In the genomic region with DNA sequence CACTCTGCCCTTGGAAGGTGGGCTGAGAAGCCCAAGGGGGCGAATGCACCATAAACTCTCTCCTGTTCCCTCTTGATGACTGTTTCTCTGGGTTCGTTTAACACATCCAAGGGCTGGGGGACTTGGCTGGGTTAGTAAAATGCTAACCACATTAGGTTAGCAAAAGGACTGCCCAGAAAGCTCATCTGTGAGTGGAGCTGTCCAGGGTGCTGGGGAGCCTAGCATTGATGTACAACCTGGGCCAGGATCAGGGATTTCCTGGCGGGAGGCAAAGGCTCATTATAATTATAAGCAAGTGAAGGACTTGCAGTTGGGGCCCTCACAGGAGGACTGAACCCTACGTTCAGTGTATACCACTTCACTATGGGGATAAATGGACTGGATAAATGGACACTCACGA, we compare ENCODE assay signal across 10 mouse cellular contexts.
DNase-seq lines count a peak whose midpoint lies in the region; ATAC-seq lines count a peak whose summit lies in the region.
"Had no signal": no experiment of that assay in that cellular context is flagged by ENCODE, and none has a peak within 500 bp of the region (broad histone marks: within the 10 kb centered on the region; RNA-seq: fewer than 3 reads in every experiment).

No protein-coding gene starts in this region.

- DNase-seq in hindbrain, embryonic 14.5 days (ENCODE audit: low spot score): peak; percentile 47
- DNase-seq in A20 (ENCODE audit: low read depth, low spot score): peak; percentile 8
- peak; percentile 21 for DNase-seq in adrenal gland, adult 2 months
- DNase-seq in kidney, postnatal 36 days: peak; percentile 27 to 77
- no peak for DNase-seq in right cerebral cortex, postnatal 25 days
- DNase-seq in layer of hippocampus, adult 8-10 months (ENCODE audit: low spot score in 2 of 2): no peak

- 0 out of 2 replicates have a peak, but pooled peaks cover 9% of the 10 kb centered on the region for H3K9me3 ChIP-seq in hindbrain, embryonic 14.5 days (ENCODE audit: control insufficient read depth, low read length)
- H3K9me3 ChIP-seq in hindbrain, embryonic 12.5 days (replicated peaks): no peaks in the 10 kb centered on the region

- H3K4me2 ChIP-seq in hindbrain, embryonic 14.5 days (replicated peaks): no peak overlapping the region
- H3K4me2 ChIP-seq in hindbrain, embryonic 12.5 days (replicated peaks): no peak overlapping the region

- 24% methylated on average over 5 of the region's 5 CpGs for WGBS in hindbrain, embryonic 14.5 days
- 24% methylated on average over 5 of the region's 5 CpGs for WGBS in hindbrain, embryonic 12.5 days

- no peaks in the 10 kb centered on the region for H3K36me3 ChIP-seq in hindbrain, embryonic 14.5 days (replicated peaks; ENCODE audit: control insufficient read depth, insufficient read depth)
- no peaks in the 10 kb centered on the region for H3K36me3 ChIP-seq in hindbrain, embryonic 12.5 days

- ATAC-seq in hindbrain, embryonic 14.5 days (ENCODE audit: low FRiP score): no peak
- ATAC-seq in hindbrain, embryonic 12.5 days (ENCODE audit: low FRiP score): no peak
- no peak for ATAC-seq in erythroblast, adult 5-6 weeks (replicated peaks; ENCODE audit: low FRiP score, poor library complexity, severe bottlenecking)
- ATAC-seq: intestine, postnatal 0 days had no signal

- no peak overlapping the region for H3K27ac ChIP-seq in hindbrain, embryonic 14.5 days
- H3K27ac ChIP-seq in hindbrain, embryonic 12.5 days: no peak overlapping the region

- no peak overlapping the region for H3K4me3 ChIP-seq in hindbrain, embryonic 14.5 days (replicated peaks; ENCODE audit: low read length)
- H3K4me3 ChIP-seq in hindbrain, embryonic 12.5 days: no peak overlapping the region
- H3K4me3 ChIP-seq: megakaryocyte, embryonic 14.5 days had no signal

- no peaks in the 10 kb centered on the region for H3K4me1 ChIP-seq in hindbrain, embryonic 14.5 days (replicated peaks; ENCODE audit: control insufficient read depth, insufficient read depth, low read length)
- 0 out of 2 replicates have a peak, but pooled peaks cover 3% of the 10 kb centered on the region for H3K4me1 ChIP-seq in hindbrain, embryonic 12.5 days
- H3K4me1 ChIP-seq: megakaryocyte, embryonic 14.5 days had no signal

- H3K9ac ChIP-seq in hindbrain, embryonic 14.5 days: no peak overlapping the region
- no peak overlapping the region for H3K9ac ChIP-seq in hindbrain, embryonic 12.5 days

- H3K27me3 ChIP-seq in hindbrain, embryonic 14.5 days (ENCODE audit: control insufficient read depth, insufficient read depth, low read length): no peaks in the 10 kb centered on the region
- no peaks in the 10 kb centered on the region for H3K27me3 ChIP-seq in hindbrain, embryonic 12.5 days

Comparison
In these comparisons a context has a peak if more than half of its experiments do, and no peak if none do; other contexts are left out.
1. DNase-seq: peak in hindbrain, embryonic 14.5 days (single experiment), A20 (single experiment), adrenal gland, adult 2 months (single experiment) and kidney, postnatal 36 days (2 of 2); none in right cerebral cortex, postnatal 25 days (single experiment) and layer of hippocampus, adult 8-10 months (0 of 2).